Mouse (Mus musculus) right cerebral cortex, adult 2 months (tissue): ENCODE results near the gene Dock3.

Experiments used
- DNase-seq, 2 experiments: peaks; one replicate each; pipeline ENCODE4 v3.0.0; 2021 to 2022; ENCODE audit warnings: low spot score in 2 of 2

The Dock3 gene

DNA sequence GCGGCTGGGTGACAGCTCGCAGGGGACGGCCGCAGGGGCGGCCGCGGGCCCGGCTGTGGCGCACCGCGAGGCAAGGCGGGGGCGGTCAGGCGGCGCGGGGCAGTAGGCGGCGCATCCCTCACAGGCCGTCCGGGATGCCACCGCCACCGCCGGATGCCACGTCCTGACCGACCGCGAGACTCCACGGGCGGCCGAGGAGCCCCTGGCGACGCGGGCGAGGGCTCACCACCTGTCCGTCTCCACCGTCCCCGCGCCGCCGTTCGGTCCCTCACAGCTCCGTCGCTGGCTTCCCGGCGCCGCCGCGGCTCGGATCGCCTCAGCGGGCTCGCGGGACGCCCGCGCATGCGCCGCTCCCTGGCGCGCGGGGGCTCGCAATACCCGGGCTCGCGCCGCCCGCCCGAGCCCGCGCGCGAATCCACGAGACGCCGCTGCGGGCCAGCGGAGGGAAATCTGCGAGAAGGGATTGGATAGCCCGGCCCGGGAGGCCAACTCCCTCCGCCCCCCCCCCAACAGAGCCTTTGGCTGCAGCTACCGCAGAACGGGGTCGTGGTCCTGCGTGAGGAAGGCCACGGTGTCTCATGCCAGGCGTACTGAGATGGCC, at the start of gene Dock3:
Gene Dock3, minus strand, starts transcription at position 371 of the 601 bp plus-strand sequence.
- peak; percentile 73 to 82 for DNase-seq

DNA sequence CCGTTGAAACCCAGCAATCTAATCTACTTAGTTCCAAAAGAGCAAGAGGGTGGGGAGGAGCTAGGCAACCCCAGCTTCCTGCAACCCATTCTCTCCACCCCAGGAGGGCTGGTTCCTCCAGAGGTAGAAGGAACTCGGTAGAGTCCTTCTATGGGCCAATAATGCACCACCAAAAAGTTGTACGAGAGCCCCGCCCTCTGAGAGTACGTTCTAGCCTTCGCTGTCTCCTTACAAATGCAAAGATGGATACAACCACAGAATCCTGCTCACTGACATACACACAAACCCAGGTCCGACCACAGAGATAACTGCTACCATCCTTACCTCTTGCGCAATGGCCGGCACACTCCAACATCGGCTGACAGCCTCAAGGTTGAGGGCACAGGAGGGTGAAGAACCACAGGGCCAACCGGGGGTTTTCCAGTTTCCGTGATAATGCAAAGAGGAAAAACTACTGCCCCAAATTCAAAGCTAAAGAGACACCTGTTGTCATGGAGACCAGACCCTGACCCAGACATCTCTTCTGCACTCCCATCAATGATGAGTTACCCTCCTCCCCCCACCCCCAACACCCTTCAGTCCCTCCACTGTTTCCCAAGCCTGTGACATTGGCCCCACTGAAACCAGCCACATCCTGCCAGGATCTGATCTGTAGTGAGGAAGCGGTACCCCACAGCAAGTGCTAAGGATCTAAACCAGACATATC, 48.8 kb upstream of the Dock3 start:
- no peak for DNase-seq

DNA sequence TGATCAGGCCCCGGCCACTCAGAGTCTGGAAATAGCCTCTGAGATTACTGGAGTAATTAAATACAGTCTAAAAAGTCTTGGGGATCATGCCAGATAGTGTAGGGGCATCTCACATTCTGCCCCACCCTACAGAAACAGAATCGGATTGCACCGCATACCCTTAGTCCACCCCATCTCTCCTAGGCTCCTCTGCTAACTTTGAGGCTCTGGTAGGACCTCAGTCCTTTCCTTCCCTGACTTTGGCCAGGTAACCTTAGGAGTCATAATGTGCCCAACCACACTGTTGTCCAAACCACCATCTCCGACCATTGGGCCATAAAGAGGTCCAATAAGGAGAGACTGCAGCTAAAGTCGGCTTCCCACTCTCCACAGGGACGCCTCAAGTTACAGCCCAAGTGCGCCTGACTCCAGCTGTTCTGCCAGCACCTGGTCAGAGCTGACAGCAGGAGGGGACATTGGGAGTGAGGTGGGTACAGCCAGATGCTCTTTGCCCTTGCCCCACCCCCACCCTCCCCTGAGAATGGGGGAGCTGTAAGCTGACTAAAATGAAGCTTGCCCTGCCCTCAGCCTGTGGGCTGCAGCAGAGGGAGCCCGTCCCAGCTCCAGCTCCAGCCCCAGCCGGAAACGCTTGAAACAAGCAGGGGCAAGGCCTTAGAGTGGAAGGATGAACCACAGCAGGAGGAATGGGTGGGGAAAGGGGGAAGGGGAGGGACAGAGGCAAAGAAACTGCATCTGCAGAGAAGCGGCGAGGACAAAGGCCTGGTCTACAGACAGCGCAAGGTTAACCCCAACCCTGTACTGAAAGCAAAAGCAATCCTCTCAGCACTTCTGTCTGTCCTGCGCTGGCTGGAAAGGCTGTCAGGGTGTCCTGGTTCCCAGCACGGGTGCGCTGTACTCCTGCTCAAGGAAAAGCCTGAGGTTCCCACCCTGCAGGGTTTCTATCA, 47.9 kb upstream of the Dock3 start:
- no peak for DNase-seq

DNA sequence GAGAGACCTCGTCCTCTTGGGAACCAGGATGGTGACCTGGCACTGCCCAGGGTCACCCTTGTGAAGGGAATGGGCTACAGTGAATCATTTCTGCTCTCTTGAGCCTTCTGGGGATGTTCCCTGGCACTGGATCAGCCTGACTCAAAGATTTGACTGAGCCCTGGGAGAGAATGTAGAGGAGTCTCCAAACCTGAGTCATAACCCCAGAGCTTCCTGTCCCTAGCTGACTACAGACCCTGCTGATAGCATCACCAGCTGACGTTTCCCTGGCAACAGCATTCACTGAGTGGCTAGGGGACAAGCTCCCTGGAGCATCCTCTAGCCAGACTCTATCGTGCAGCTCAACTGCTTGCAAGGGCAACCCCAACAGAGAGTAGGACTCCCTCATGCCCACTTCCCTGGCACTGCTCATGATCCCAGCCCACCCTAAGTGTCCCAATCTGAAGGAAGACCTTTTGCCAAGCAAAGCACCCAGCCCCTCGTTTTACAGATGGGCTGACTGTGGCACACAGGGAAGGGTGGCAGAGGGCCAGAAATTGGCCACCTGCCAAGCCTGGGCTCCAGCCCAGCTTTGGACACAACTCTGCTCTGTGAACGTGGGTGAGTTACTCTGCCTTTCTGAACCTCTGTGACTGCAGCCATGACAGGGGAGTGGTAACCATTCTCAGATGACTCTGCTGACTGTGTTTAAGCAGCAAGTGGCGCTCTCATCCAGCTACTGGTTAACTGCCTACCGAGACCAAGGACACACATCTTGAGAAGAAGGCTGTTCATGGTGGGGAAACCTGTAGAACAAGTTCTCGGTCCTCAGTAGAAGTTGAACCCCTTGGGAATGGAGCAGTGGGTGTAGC, 47.0 kb upstream of the Dock3 start:
- no peak for DNase-seq

DNA sequence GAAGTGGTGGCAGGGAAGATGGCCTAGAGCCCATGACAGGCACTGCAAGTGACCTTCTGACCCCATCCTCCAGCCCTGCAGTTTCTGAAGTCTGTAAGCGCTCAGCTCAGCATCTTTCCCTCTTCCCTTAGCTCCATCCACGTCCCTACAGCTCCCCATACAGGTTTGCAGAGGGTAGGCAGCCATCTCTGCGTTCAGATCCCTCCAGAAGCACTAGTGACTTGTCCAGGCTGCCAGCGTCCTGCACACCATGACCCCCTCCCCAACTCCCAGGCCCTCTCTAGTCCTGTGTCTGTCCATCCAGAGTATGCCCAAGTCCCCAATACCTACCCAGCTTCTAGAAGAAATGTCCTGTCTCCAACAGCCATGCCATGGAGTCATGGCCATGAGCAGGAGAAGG, 46.4 kb upstream of the Dock3 start:
- peak in 1 of 2 experiments; percentile 57 for DNase-seq

DNA sequence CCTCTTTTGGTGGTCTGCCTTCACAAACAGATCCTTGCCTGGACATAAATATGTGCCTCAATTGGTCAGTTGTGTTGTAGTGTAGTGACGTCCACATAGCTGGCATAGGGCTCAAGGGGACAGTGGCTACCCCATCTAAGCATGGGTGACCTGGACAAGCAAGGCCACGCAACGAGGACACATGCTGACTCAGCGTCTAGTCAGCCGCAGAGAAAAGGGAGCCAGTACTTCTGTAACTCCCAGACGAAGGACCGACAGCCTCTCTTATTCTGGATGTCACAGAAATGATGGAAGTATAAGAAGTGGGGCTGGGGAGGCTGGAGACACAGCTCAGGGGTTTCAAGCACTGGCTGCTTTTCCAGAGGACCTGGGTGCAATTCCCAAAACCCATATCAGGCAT, 45.9 kb upstream of the Dock3 start:
- no peak for DNase-seq

DNA sequence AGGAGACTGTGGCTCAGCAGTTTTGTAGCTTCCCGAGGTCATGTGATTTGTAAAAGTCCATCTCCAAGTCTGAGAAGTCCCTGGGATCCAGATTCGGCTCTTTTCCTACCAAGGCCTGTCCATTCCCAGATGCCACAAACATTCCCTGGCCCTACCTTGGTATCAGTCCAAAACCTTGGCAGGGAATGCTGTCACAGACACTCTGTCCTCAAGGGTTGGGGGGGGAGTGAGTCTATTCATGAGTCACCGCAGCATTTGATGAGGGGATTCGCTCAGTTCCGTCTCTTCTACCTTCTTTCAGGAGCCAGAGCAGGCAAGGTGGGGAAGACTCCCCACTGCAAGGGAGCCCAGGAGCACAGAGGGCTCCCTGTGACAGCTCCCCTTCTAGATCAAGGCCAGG, 44.0 kb upstream of the Dock3 start:
- no peak for DNase-seq

DNA sequence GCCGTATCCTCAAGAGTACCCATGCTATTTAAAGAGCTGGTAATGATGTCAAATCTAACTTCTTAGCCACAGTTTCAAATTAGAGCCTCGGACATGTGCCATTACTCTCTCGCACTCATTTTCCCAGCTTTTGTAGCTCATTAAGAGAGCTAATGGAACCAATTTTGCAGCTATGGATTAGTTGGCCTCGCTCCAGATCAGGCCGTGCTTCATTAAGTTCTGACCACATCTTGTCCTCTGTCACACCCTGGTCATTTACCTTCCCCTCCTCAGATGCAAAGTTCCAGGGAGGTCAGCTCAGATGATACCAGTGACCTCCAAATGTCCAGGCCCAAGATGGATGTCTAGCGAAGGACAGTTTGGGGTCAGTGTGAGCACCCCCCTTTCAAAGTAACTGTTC, 43.0 kb upstream of the Dock3 start:
- no peak for DNase-seq

DNA sequence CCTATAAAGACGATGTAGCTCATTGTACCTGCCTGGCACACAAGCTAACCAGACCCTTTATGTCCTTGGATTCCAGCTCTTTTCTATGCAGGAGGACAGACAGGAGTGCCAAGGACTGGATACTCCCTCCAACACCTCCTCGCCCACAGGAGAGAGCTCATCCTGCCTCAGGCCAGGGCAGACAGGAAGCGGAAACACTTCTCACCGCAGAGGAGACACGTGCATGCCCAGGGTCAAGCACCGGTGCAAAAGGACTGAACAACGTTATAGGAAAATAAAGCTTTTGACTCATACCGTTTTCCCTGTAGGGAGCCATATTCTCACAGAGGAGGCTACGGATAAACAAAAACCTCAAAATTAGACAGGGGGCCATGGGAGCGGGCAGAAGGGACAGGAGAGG, 41.5 kb upstream of the Dock3 start:
- DNase-seq, result no peak

DNA sequence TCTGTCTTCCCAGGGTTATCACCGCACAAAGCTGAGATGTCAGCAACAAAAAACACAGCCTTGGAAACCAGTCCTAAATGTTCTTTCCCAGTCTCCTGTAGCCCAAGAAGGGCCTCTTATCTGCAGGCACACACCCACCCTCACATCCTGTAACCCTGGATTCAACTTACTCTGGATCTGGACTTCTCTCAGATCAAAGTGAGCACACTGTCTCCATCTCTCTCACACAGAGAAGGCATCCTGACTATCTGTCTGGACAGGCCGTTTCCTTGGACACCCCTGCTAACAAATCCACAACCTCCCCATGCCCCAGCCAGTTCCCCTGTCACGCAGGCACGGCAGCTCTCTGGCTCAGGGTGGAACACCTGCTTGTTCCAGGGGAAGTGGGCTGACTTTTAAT, 40.6 kb upstream of the Dock3 start:
- DNase-seq, result no peak

DNA sequence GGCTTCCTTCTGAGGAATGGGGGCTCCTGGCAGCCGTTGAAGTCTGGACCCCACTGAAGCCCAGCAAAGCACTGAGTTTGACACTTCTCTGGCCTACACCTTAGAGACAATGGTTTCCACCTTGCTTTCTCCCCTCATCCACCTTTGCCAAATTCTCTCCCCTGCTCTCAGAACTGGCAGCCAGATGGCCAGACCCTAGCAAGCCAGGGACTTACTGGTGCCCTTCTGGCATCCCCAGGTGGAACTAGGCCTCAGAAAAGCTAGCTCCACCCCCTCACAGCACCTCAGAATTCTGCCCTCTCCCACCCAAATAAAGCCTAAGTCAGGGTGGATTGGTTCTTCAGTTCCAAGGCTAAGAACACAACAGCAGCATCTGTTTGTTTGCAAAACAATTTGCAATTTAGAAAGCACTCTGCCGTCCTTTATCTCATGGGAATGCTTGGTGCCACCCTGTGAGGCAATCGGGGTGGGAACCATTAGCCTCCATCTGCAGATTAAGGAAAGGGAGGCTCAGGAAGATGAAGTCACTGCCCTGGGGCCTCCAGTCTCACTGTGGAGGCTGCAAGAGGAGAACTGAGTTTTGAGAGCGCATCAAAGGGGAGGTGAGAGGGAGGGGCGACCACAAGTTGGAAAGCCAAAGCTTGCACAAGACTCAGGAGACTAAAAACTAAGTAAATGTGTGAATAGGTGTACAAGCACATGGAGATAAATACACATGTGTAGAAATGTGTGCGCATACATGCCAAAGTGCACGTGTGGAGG, 39.6 kb upstream of the Dock3 start:
- DNase-seq, result no peak

DNA sequence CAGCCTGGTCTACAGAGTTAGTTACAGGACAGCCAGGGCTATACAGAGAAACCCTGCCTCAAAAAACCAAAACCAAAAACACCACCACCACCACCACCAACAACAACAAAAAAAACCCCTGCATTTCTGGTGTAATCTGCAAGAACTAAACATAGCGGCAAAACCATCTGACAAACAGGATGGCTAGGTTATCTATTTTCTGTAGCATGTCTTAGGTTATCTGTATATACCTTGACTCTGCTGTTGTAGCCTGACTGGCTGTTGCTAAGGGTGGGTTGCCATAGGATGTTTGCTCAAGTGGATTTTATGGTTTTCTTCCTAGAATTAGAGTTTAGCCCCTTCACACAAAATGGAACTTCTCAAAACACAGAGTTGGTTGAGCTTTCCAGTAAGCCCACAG, 38.1 kb upstream of the Dock3 start:
- no peak for DNase-seq

DNA sequence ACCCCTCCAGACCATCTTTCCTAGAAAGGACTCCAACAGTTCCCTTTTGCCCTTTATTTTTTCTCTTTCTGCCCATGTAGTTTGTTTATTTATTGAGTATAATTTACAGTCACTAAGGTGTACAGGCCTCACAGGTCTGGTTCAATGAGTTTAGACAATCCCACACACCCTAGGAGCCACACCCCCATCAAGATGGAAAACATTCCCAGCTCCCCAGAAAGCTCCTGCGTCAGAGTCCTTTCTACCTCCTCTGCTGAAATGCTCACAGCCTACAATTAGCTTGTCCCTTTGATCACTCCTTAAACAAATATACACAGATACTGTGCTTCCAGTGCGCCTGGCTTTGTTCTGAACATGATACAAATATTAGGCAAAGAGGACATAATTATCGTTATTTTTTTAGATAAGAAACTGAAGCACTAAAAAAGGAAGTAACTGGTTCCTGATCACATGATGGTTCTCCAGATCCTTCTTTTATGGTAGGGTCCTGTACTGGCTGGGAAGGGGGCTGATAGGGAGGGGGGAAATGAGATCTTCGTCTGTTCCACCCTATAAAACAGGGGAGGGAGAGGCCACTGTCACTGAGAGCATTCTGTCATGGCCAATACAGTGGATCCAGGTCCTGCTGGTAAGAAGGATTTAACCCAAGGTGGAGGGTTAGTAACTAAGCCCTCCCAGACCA, 36.2 kb upstream of the Dock3 start:
- no peak for DNase-seq

DNA sequence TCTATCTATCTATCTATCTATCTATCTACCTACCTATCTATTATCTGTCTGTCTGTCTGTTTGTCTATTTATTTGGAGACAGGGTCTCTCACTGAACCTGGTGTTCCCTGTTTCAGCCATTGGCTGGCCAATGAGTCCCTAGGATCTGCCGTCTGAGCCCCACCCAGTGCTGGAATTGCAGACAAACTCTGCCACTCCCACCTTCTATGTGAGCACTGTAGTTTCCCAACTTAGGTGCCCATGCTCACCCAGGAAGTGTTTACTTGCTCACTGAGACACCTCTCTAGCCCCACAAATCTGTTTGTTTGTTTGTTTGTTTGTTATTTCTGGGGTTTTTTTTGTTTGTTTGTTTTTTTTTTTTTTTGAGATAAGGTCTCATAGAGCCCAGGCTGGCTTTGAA, 35.3 kb upstream of the Dock3 start:
- DNase-seq, result no peak

DNA sequence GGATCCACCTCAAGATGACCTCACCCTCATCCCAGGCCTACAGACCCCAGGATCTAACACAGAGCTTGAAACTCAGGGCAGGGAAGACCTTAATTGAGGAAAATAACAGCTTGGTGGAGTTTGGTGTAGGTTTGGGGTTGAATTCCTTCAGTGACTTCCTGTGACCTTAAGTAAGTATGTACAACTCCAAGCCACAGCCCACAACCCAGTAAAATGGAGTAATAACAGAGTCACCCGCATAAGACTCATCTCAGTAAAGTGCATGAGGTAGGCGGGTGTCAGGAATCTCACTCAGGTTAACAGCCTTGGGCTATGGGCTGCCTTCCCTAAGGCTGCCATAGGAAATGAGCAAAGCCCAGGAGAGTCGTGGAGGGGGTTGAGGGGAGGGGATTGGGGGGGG, 33.0 kb upstream of the Dock3 start:
- DNase-seq, result no peak

DNA sequence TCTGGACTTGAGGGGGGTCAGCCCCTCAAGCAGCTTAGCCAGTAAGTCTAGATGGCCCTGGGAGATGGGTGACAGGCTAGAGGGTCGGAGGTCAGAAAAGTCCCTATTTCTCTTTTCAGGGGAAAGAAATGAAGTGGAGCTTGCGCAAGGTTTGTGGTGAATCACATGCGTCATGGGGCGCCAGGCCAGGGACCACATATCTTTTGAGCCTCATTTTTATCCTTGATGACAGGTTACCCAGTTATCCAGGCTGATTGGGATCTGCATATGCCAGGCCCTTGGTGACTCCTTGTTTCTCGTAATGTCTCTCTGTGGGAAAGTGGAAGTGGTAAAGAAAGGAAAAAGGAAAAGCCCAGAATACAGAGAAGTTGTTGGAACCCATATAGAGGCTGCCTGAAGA, 32.2 kb upstream of the Dock3 start:
- DNase-seq, result no peak

DNA sequence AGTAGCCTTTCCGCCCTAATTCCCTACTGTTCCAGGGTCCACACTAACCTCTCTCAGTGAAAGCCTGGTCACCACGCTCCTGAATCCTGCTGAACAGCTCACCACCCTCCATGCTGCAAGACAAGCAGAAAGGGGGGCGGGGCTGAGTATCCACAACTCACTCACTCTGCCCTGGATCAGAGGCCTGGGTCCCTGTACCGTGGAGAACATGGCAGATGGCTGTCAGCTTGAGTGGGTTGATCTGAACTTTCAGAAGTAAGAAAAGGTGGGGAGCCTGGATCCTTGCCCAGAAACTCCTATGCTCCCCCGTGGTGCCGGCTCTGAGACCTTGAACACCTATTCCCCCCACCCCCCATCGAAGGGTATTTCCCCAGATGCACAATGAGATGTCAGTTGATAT, 30.7 kb upstream of the Dock3 start:
- no peak for DNase-seq

DNA sequence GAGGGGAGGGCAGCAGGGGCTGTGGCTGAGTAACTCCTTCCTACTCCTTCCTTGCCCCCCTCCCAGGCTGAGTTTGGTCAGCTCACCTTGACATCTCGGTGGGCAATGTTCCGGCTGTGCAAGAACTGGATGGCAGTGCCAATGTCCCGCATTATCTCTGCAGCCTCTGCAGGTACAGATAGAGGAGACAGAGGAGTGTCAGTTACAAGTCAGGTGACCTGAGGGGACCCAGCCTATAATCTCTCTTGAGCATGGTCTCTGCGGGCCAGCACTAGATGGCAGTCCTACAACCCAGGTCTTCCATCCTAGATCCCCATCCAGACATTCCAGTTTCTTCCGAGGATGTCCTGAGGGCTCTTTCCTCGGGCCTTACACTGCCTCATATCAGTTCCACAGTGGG, 30.1 kb upstream of the Dock3 start:
- no peak for DNase-seq

DNA sequence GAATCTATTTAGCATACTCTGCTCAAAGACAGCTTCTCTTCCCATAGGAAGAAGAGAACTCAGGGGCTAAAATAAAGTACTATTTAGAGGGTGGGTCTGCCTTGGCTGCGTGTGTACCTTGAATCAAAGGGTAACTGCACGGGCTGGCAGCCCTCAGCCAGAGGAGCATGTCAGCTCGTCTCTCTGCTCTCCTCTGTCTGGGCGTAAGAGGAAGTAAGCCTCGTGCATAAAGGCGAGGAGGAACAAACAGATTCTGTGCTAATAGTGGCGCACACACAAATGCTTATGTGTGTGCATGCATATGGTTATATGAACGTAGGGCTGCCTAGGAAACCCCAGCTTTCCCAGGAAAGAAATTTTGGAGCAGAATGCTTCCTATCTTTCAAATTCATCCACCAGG, 29.1 kb upstream of the Dock3 start:
- DNase-seq, result peak in 1 of 2 experiments; percentile 57

DNA sequence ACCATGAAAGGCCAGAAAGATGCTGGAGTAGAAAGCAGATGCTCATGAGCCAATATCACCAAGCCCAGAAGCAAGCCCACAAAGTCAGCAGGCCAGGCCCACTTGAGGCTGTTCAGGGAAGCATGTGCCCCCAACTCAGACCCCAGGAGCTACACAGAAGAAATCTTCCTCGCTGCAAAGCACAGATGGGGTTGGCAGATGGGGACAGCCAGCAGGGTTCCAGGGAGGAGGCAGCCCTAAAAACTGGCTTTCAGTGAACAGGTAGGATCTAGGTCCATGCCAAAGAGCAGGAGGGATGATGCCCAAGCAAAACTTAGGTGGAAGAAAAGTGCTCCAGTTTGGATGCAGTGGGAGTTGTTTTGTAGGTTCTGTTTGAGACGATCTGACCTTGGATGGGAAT, 28.7 kb upstream of the Dock3 start:
- DNase-seq, result no peak
